ENCODE assay signal across 14 mouse cellular contexts in genomic region chr9:122592820-122593615, GRCm38 (mm10).
DNase-seq lines count a peak whose midpoint lies in the region; ATAC-seq and TF ChIP-seq lines count a peak whose summit lies in the region.
"Had no signal": no experiment of that assay in that cellular context is flagged by ENCODE, and none has a peak within 500 bp of the region (broad histone marks: within the 10 kb centered on the region; RNA-seq: fewer than 3 reads in every experiment).

No protein-coding gene starts in this region.

- H3K4me3 ChIP-seq in limb, embryonic 12.5 days (replicated peaks), result no peak overlapping the region
- no peak overlapping the region for H3K4me3 ChIP-seq in limb, embryonic 10.5 days
- H3K4me3 ChIP-seq in forebrain, embryonic 16.5 days (replicated peaks; ENCODE audit: low read length), result no peak overlapping the region
- H3K4me3 ChIP-seq in limb, embryonic 15.5 days, result no peak overlapping the region
- H3K4me3 ChIP-seq in olfactory bulb, adult 2 months (ENCODE audit: insufficient read depth, low read depth, low read length), result no peak overlapping the region
- H3K4me3 ChIP-seq: embryonic facial prominence, embryonic 15.5 days; heart, adult 2 months; kidney, embryonic 15.5 days; liver, embryonic 12.5 days had no signal

- H3K4me2 ChIP-seq in limb, embryonic 12.5 days, result peak overlapping the region; percentile 28
- H3K4me2 ChIP-seq in forebrain, embryonic 16.5 days (ENCODE audit: low read length), result peak overlapping the region; percentile 2; the same call in 1 of the 2 replicates
- H3K4me2 ChIP-seq in limb, embryonic 15.5 days, result no peak overlapping the region
- H3K4me2 ChIP-seq: embryonic facial prominence, embryonic 15.5 days; kidney, embryonic 15.5 days; liver, embryonic 12.5 days had no signal

- peaks cover 44% of the 10 kb centered on the region for H3K27me3 ChIP-seq in limb, embryonic 12.5 days
- H3K27me3 ChIP-seq in limb, embryonic 10.5 days (ENCODE audit: low read depth, poor library complexity, severe bottlenecking), result peaks cover 48% of the 10 kb centered on the region
- H3K27me3 ChIP-seq in forebrain, embryonic 16.5 days (replicated peaks; ENCODE audit: control insufficient read depth, insufficient read depth, low read length), result 0 out of 2 replicates have a peak, but pooled peaks cover 5% of the 10 kb centered on the region
- H3K27me3 ChIP-seq in limb, embryonic 15.5 days, result peaks cover 36% of the 10 kb centered on the region

- no peak overlapping the region for H3K27ac ChIP-seq in limb, embryonic 12.5 days
- H3K27ac ChIP-seq in limb, embryonic 10.5 days, result no peak overlapping the region
- peak overlapping the region; percentile 36; the same call in 1 of the 2 replicates for H3K27ac ChIP-seq in forebrain, embryonic 16.5 days (ENCODE audit: low read length)
- no peak overlapping the region for H3K27ac ChIP-seq in limb, embryonic 15.5 days
- peak overlapping the region; percentile 80 for H3K27ac ChIP-seq in olfactory bulb, adult 2 months (ENCODE audit: insufficient read depth, low read depth, low read length)
- H3K27ac ChIP-seq: embryonic facial prominence, embryonic 15.5 days; heart, adult 2 months; kidney, embryonic 15.5 days; liver, embryonic 12.5 days had no signal

- no peaks in the 10 kb centered on the region for H3K36me3 ChIP-seq in limb, embryonic 12.5 days
- H3K36me3 ChIP-seq in limb, embryonic 10.5 days, result no peaks in the 10 kb centered on the region
- H3K36me3 ChIP-seq in forebrain, embryonic 16.5 days (ENCODE audit: control insufficient read depth, insufficient read depth), result no peaks in the 10 kb centered on the region
- no peaks in the 10 kb centered on the region for H3K36me3 ChIP-seq in limb, embryonic 15.5 days
- H3K36me3 ChIP-seq: embryonic facial prominence, embryonic 15.5 days; kidney, embryonic 15.5 days; liver, embryonic 12.5 days had no signal

- intact Hi-C loops in left cerebral cortex, postnatal 4 days (cut with DNase I), result no loop called here
- intact Hi-C loops in left cerebral cortex, postnatal 14 days (cut with DNase I), result no loop called here

- H3K9me3 ChIP-seq in limb, embryonic 12.5 days, result no peaks in the 10 kb centered on the region
- H3K9me3 ChIP-seq in limb, embryonic 10.5 days (replicated peaks), result no peaks in the 10 kb centered on the region
- no peaks in the 10 kb centered on the region for H3K9me3 ChIP-seq in forebrain, embryonic 16.5 days (ENCODE audit: control insufficient read depth, low read length)
- H3K9me3 ChIP-seq in limb, embryonic 15.5 days, result no peaks in the 10 kb centered on the region
- H3K9me3 ChIP-seq: embryonic facial prominence, embryonic 15.5 days; kidney, embryonic 15.5 days; liver, embryonic 12.5 days had no signal

- WGBS in limb, embryonic 12.5 days, result 18% methylated on average over 7 of the region's 7 CpGs
- 25% methylated on average over 7 of the region's 7 CpGs for WGBS in limb, embryonic 10.5 days
- 11% methylated on average over 7 of the region's 7 CpGs for WGBS in forebrain, embryonic 16.5 days
- WGBS in limb, embryonic 15.5 days, result 21% methylated on average over 7 of the region's 7 CpGs
- WGBS in olfactory bulb, adult 2 months, result 7% methylated on average over 7 of the region's 7 CpGs

- peaks cover 23% of the 10 kb centered on the region for H3K4me1 ChIP-seq in limb, embryonic 12.5 days (replicated peaks)
- peaks cover 14% of the 10 kb centered on the region for H3K4me1 ChIP-seq in limb, embryonic 10.5 days
- H3K4me1 ChIP-seq in forebrain, embryonic 16.5 days (replicated peaks; ENCODE audit: control insufficient read depth, insufficient read depth, low read length), result peaks cover 15% of the 10 kb centered on the region
- H3K4me1 ChIP-seq in limb, embryonic 15.5 days, result peaks cover 8% of the 10 kb centered on the region; the same call in 1 of the 2 replicates
- peaks cover 34% of the 10 kb centered on the region for H3K4me1 ChIP-seq in olfactory bulb, adult 2 months (ENCODE audit: control insufficient read depth, insufficient read depth, low read length)
- H3K4me1 ChIP-seq: liver, embryonic 12.5 days had no signal

- H3K9ac ChIP-seq in limb, embryonic 12.5 days (replicated peaks), result no peak overlapping the region
- H3K9ac ChIP-seq in forebrain, embryonic 16.5 days (replicated peaks; ENCODE audit: low read depth, low read length), result 0 out of 2 replicates have a peak overlapping the region, but pooled peaks have one; percentile 9
- no peak overlapping the region for H3K9ac ChIP-seq in limb, embryonic 15.5 days
- H3K9ac ChIP-seq: embryonic facial prominence, embryonic 15.5 days; kidney, embryonic 15.5 days; liver, embryonic 12.5 days had no signal

- TF ChIP-seq CTCF in olfactory bulb, adult 2 months (IDR thresholded peaks at IDR 0.05; ENCODE audit: insufficient read depth, low read depth, low read length), result no peak

- no peak for TF ChIP-seq POLR2A in olfactory bulb, adult 2 months (IDR thresholded peaks at IDR 0.05; ENCODE audit: insufficient read depth, low read depth, low read length)

- ATAC-seq in limb, embryonic 12.5 days (ENCODE audit: insufficient number of reproducible peaks, insufficient read depth, low FRiP score, low TSS enrichment, low read depth), result no peak
- ATAC-seq in forebrain, embryonic 16.5 days, result peak; percentile 88
- peak; percentile 44; the same call in 1 of the 2 replicates for ATAC-seq in limb, embryonic 15.5 days (ENCODE audit: insufficient number of reproducible peaks, low FRiP score, low TSS enrichment, low read depth)
- ATAC-seq: liver, embryonic 12.5 days; lung, postnatal 0 days had no signal

- no peak for DNase-seq in limb, embryonic 10.5 days (ENCODE audit: low spot score)
- DNase-seq in left cerebral cortex, postnatal 4 days, result no peak
- DNase-seq in left cerebral cortex, adult 18-20 months (ENCODE audit: low spot score in 2 of 2), result no peak
- no peak for DNase-seq in left cerebral cortex, postnatal 14 days (ENCODE audit: low spot score in 2 of 2)
- DNase-seq: cerebellum, adult 18-20 months; heart, adult 2 months had no signal

Comparison
In these comparisons a context has a peak if more than half of its experiments do, and no peak if none do; other contexts are left out.
1. H3K27ac ChIP-seq: peak in forebrain, embryonic 16.5 days (single experiment) and olfactory bulb, adult 2 months (single experiment); none in limb, embryonic 12.5 days (single experiment), limb, embryonic 10.5 days (single experiment) and limb, embryonic 15.5 days (single experiment).